Mouse (Mus musculus) forebrain, postnatal 0 days (tissue): ENCODE data around the gene Kremen1. TPM values are rescaled to one million over a fixed set of nuclear protein-coding genes. Genes with fewer than 3 reads are reported as not detected.

Experiments
- ATAC-seq: fragments of 200-750 bp; cut with Nextera tagmentation; 2 replicates; pipeline ENCODE4 v1.8.0; 2017; ENCODE audit warnings: mild to moderate bottlenecking, moderate library complexity
- DNase-seq: peaks from one replicate; pipeline ENCODE4 v3.0.0-alpha.2; 2015
- H3K27ac ChIP-seq: fragments of 300-500 bp; sonication (generic); 2 replicates; pipeline ENCODE4 v1.5.1; 2014; ENCODE audit warnings: low read depth, mild to moderate bottlenecking, antibody characterized with exemption, low read length, moderate library complexity, mixed read lengths
- H3K27me3 ChIP-seq: fragments of 300-500 bp; sonication (generic); 2 replicates; pipeline ENCODE4 v1.6.1; 2014; ENCODE audit warnings: mild to moderate bottlenecking, low read length, mixed read lengths; ENCODE audit not compliant: insufficient read depth
- H3K36me3 ChIP-seq: fragments of 300-500 bp; sonication (generic); 2 replicates; pipeline ENCODE4 v1.6.1; 2014; ENCODE audit warnings: mild to moderate bottlenecking, moderate library complexity; ENCODE audit not compliant: insufficient read depth
- H3K4me1 ChIP-seq: fragments of 300-500 bp; sonication (generic); 2 replicates; pipeline ENCODE4 v1.6.1; 2014; ENCODE audit warnings: antibody characterized with exemption; ENCODE audit not compliant: insufficient read depth
- H3K4me2 ChIP-seq: fragments of 300-500 bp; sonication (generic); 2 replicates; pipeline ENCODE4 v1.6.1; 2014; ENCODE audit warnings: low read depth, mild to moderate bottlenecking, moderate library complexity
- H3K4me3 ChIP-seq: fragments of 300-500 bp; sonication (generic); 2 replicates; pipeline ENCODE4 v1.5.1; 2014; ENCODE audit warnings: low read depth, low read length, mixed read lengths
- H3K9ac ChIP-seq: fragments of 300-500 bp; sonication (generic); 2 replicates; pipeline ENCODE4 v1.6.1; 2014; ENCODE audit warnings: mild to moderate bottlenecking
- H3K9me3 ChIP-seq: fragments of 300-500 bp; sonication (generic); 2 replicates; pipeline ENCODE4 v1.6.1; 2016; ENCODE audit warnings: low read length
- CTCF ChIP-seq: sonication (generic); IDR thresholded peaks from 2 replicates; pipeline ENCODE4 v1.5.1; 2016; ENCODE audit warnings: antibody characterized with exemption, control low read depth, low read depth
- WGBS: fragments of 180-500 bp; shearing (Covaris S2); extraction: QIAGEN DNeasy Blood & Tissue Kit; methylation state at CpG from one replicate; pipeline ENCODE4 v1.1.7; 2014; 5-methylcytosine and 5-hydroxymethylcytosine counted together
- polyA plus RNA-seq: library from polyadenylated mRNA; unstranded; fragments of >200 nt; fragmentation: Nextera tagmentation; extraction: Ambion mirVana; gene quantifications from 2 replicates; pipeline ENCODE4 v1.2.1, GENCODE M21; 2015
- total RNA-seq: library from RNA; depleted of rRNA; stranded (reverse); fragments of >200 nt; gene quantifications from 2 replicates; pipeline ENCODE4 v1.2.3, GENCODE M21; 2014

Gene Kremen1
- total and polyA plus RNA-seq, 2 experiments from 2014 or later, result 2.9 to 9.7 TPM

GRCm38 (mm10) chr11:5244749-5245130 is 16.6 kb downstream of the Kremen1 start:
- Histone ChIP-seq H3K4me1 (peaks cover 13% of the 10 kb centered on the region), H3K4me2 (peak overlapping the region; percentile 23; the same call in 1 of the 2 replicates), H3K4me3 (no peak overlapping the region), H3K9me3 (no peaks in the 10 kb centered on the region), H3K36me3 (no peaks in the 10 kb centered on the region), H3K27me3 (no peaks in the 10 kb centered on the region), H3K27ac (peak overlapping the region; percentile 69), H3K9ac (no peak overlapping the region)
- 45% methylated on average over 8 of the region's 8 CpGs for WGBS
- no peak for TF ChIP-seq CTCF
- peak; percentile 44 for DNase-seq
- peak; percentile 63 for ATAC-seq

GRCm38 (mm10) chr11:5243812-5244748 is 17.3 kb downstream of the Kremen1 start:
- no peaks in the 10 kb centered on the region for H3K27me3 ChIP-seq
- TF ChIP-seq CTCF, result 0 out of 2 replicates have a peak, but pooled peaks have one; percentile 12
- no peak overlapping the region for H3K4me3 ChIP-seq
- H3K27ac ChIP-seq, result peak overlapping the region; percentile 69
- WGBS, result 52% methylated on average over 24 of the region's 24 CpGs
- H3K36me3 ChIP-seq, result no peaks in the 10 kb centered on the region
- peak overlapping the region; percentile 23; the same call in 1 of the 2 replicates for H3K4me2 ChIP-seq
- no peaks in the 10 kb centered on the region for H3K9me3 ChIP-seq
- H3K4me1 ChIP-seq, result peaks cover 13% of the 10 kb centered on the region
- no peak overlapping the region for H3K9ac ChIP-seq
- peak; percentile 43 for DNase-seq
- ATAC-seq, result peak; percentile 69

GRCm38 (mm10) chr11:5243208-5243607 is 18.1 kb downstream of the Kremen1 start:
- TF ChIP-seq CTCF, result no peak
- H3K4me1 ChIP-seq, result peaks cover 13% of the 10 kb centered on the region
- DNase-seq (no peak), ATAC-seq (no peak)
- no peak overlapping the region for H3K27ac ChIP-seq
- H3K9me3 ChIP-seq, result no peaks in the 10 kb centered on the region
- H3K36me3 ChIP-seq, result no peaks in the 10 kb centered on the region
- no peaks in the 10 kb centered on the region for H3K27me3 ChIP-seq
- H3K4me3 ChIP-seq, result no peak overlapping the region
- H3K9ac ChIP-seq, result no peak overlapping the region
- WGBS, result 96% methylated on average over 7 of the region's 7 CpGs
- no peak overlapping the region for H3K4me2 ChIP-seq

GRCm38 (mm10) chr11:5242158-5242557 is 19.2 kb downstream of the Kremen1 start:
- WGBS, result 80% methylated on average over 8 of the region's 8 CpGs

GRCm38 (mm10) chr11:5239706-5240690 is 21.4 kb downstream of the Kremen1 start:
- Histone ChIP-seq H3K27me3 (no peaks in the 10 kb centered on the region), H3K4me3 (no peak overlapping the region), H3K27ac (peak overlapping the region; percentile 23; the same call in 1 of the 2 replicates), H3K9ac (no peak overlapping the region), H3K9me3 (no peaks in the 10 kb centered on the region), H3K4me1 (peaks cover 10% of the 10 kb centered on the region), H3K36me3 (0 out of 2 replicates have a peak, but pooled peaks cover 3% of the 10 kb centered on the region), H3K4me2 (no peak overlapping the region)
- 14% methylated on average over 10 of the region's 10 CpGs for WGBS
- peak; percentile 18; the same call in 1 of the 2 replicates for ATAC-seq
- no peak for TF ChIP-seq CTCF
- DNase-seq, result no peak

More at GRCm38 (mm10) chr11:5242158-5242557, 19.2 kb downstream of the Kremen1 start:
- DNase-seq, result no peak
- Histone ChIP-seq H3K4me2 (no peak overlapping the region), H3K9me3 (no peaks in the 10 kb centered on the region), H3K4me1 (peaks cover 13% of the 10 kb centered on the region), H3K9ac (no peak overlapping the region), H3K4me3 (no peak overlapping the region), H3K27me3 (no peaks in the 10 kb centered on the region), H3K36me3 (0 out of 2 replicates have a peak, but pooled peaks cover under 1% of the 10 kb centered on the region), H3K27ac (no peak overlapping the region)
- no peak for TF ChIP-seq CTCF
- no peak for ATAC-seq

- Histone ChIP-seq H3K36me3 (no peaks in the 10 kb centered on the region), H3K27me3 (no peaks in the 10 kb centered on the region), H3K9ac (no peak overlapping the region), H3K27ac (no peak overlapping the region), H3K4me1 (no peaks in the 10 kb centered on the region), H3K4me2 (no peak overlapping the region), H3K9me3 (no peaks in the 10 kb centered on the region), H3K4me3 (no peak overlapping the region)
- TF ChIP-seq CTCF, result no peak
- WGBS, result 8% methylated on average over 6 of the region's 6 CpGs
- no peak for DNase-seq
- ATAC-seq, result no peak
Observed at GRCm38 (mm10) chr11:5219910-5220447, 41.4 kb downstream of the Kremen1 start.
